Mouse (Mus musculus) CD4-positive helper T cell, adult 2 months (primary cell): ENCODE results near the gene Sardh.

Source experiments
- DNase-seq: peaks from one replicate; pipeline ENCODE4 v3.0.0-alpha.2; 2012; ENCODE audit warnings: low read depth, missing footprints, low spot score

Gene Sardh

GRCm38 (mm10) chr2:27248211-27248610 is at the start of gene Sardh:
Gene Sardh (minus strand): TSS chr2:27248337.
- no peak for DNase-seq

GRCm38 (mm10) chr2:27296656-27297406 is 48.7 kb upstream of the Sardh start:
- peak; percentile 38 for DNase-seq

- DNase-seq = no peak
Observed at GRCm38 (mm10) chr2:27294777-27295176, 46.6 kb upstream of the Sardh start.

- peak; percentile 73 for DNase-seq
Observed at GRCm38 (mm10) chr2:27289019-27289418, 40.9 kb upstream of the Sardh start.

GRCm38 (mm10) chr2:27286971-27287710 is 39.0 kb upstream of the Sardh start:
- no peak for DNase-seq

GRCm38 (mm10) chr2:27284441-27284840 is 36.3 kb upstream of the Sardh start:
- no peak for DNase-seq

- DNase-seq = no peak
Observed at GRCm38 (mm10) chr2:27281771-27282170, 33.6 kb upstream of the Sardh start.

- peak; percentile 62 for DNase-seq
Observed at GRCm38 (mm10) chr2:27280920-27281611, 32.9 kb upstream of the Sardh start.

GRCm38 (mm10) chr2:27278859-27279258 is 30.7 kb upstream of the Sardh start:
- DNase-seq = no peak

- DNase-seq = no peak
Observed at GRCm38 (mm10) chr2:27268325-27268724, 20.2 kb upstream of the Sardh start.

GRCm38 (mm10) chr2:27265819-27266218 is 17.7 kb upstream of the Sardh start:
- no peak for DNase-seq

GRCm38 (mm10) chr2:27262984-27263383 is 14.8 kb upstream of the Sardh start:
- DNase-seq = no peak

- DNase-seq = no peak
Observed at GRCm38 (mm10) chr2:27251434-27251833, 3.3 kb upstream of the Sardh start.

- no peak for DNase-seq
Observed at GRCm38 (mm10) chr2:27247487-27247863, 662 bp downstream of the Sardh start.

- no peak for DNase-seq
Observed at GRCm38 (mm10) chr2:27246712-27247486, 1.2 kb downstream of the Sardh start.

GRCm38 (mm10) chr2:27245947-27246346 is 2.2 kb downstream of the Sardh start:
- DNase-seq = no peak

GRCm38 (mm10) chr2:27237342-27237741 is 10.8 kb downstream of the Sardh start:
- DNase-seq = peak; percentile 63

- peak; percentile 41 for DNase-seq
Observed at GRCm38 (mm10) chr2:27235729-27236128, 12.4 kb downstream of the Sardh start.

- no peak for DNase-seq
Observed at GRCm38 (mm10) chr2:27232376-27232775, 15.8 kb downstream of the Sardh start.

GRCm38 (mm10) chr2:27229481-27230105 is 18.5 kb downstream of the Sardh start:
- DNase-seq = no peak

- no peak for DNase-seq
Observed at GRCm38 (mm10) chr2:27228809-27229480, 19.2 kb downstream of the Sardh start.
